Mouse (Mus musculus) CH12.LX (cell line): Measurements from ENCODE around the gene G6pc. TPM values are rescaled to one million over a fixed set of nuclear protein-coding genes. Genes with fewer than 3 reads are reported as not detected.

Source experiments
- DNase-seq: peaks from one replicate; pipeline ENCODE4 v3.0.0-alpha.2; 2013; ENCODE audit errors: extremely low read depth
- H3K27ac ChIP-seq: 2 replicates; pipeline ENCODE4 v1.5.1; 2012; ENCODE audit warnings: low read depth, mild to moderate bottlenecking, control low read depth, moderate library complexity; ENCODE audit not compliant: insufficient read depth
- H3K27me3 ChIP-seq: replicated peaks from 2 replicates; pipeline ENCODE3; 2012; ENCODE audit warnings: inconsistent platforms
- H3K36me3 ChIP-seq, 2 experiments: replicated peaks in 1 of 2; 2 replicates each; pipeline versions ENCODE3 to v1.6.1; 2012; ENCODE audit warnings: inconsistent platforms in 1 of 2, low read length in 1 of 2, mild to moderate bottlenecking in 1 of 2, mixed read lengths in 1 of 2, moderate library complexity in 1 of 2; ENCODE audit not compliant: control insufficient read depth in 1 of 2, insufficient read depth in 1 of 2
- H3K4me1 ChIP-seq, 2 experiments: 2 replicates each; pipeline ENCODE4 v1.6.1; 2012; ENCODE audit warnings: inconsistent platforms in 1 of 2, moderate library complexity in 1 of 2; ENCODE audit not compliant: insufficient read depth in 2 of 2, control insufficient read depth in 1 of 2
- H3K4me2 ChIP-seq: 2 replicates; pipeline ENCODE4 v1.6.1; 2012; ENCODE audit warnings: low read depth, mild to moderate bottlenecking, control low read depth; ENCODE audit not compliant: poor library complexity, insufficient read depth, severe bottlenecking
- H3K4me3 ChIP-seq, 3 experiments: fragments of 150-350 bp in 1 of 3; sonication (generic) in 1 of 3; replicated peaks in 1 of 3; 2 replicates each; pipeline versions ENCODE3 to v1.5.1; 2011 to 2012; ENCODE audit warnings: low read depth in 2 of 3, low read length in 2 of 3, mild to moderate bottlenecking in 2 of 3, moderate library complexity in 2 of 3, control low read depth in 1 of 3, improper control_type of control experiment in 1 of 3, inconsistent platforms in 1 of 3, mixed read lengths in 1 of 3; ENCODE audit not compliant: poor library complexity in 1 of 3
- H3K79me2 ChIP-seq: replicated peaks from 2 replicates; pipeline ENCODE4 v1.6.1; 2012; ENCODE audit warnings: mild to moderate bottlenecking, moderate library complexity; ENCODE audit not compliant: control insufficient read depth, poor library complexity, insufficient read depth, severe bottlenecking; ENCODE audit errors: extremely low read depth
- H3K9ac ChIP-seq: 2 replicates; pipeline ENCODE4 v1.6.1; 2012; ENCODE audit warnings: low read depth, mild to moderate bottlenecking, control low read depth, moderate library complexity; ENCODE audit not compliant: insufficient read depth
- H3K9me3 ChIP-seq: replicated peaks from 2 replicates; pipeline ENCODE3; 2012; ENCODE audit warnings: low read length, inconsistent platforms, mixed read lengths
- BHLHE40 ChIP-seq: IDR thresholded peaks from 2 replicates; pipeline ENCODE4 v1.6.1; 2011; ENCODE audit warnings: mild to moderate bottlenecking, low read depth, low read length, improper control_type of control experiment
- CHD1 ChIP-seq: IDR thresholded peaks from 2 replicates; pipeline ENCODE4 v1.6.1; 2012; ENCODE audit warnings: low read depth, low read length, improper control_type of control experiment, inconsistent platforms
- CHD2 ChIP-seq: IDR thresholded peaks from 2 replicates; pipeline ENCODE4 v1.6.1; 2011; ENCODE audit warnings: low read length, improper control_type of control experiment
- ELF1 ChIP-seq: IDR thresholded peaks from 2 replicates; pipeline ENCODE4 v1.6.1; 2014; ENCODE audit warnings: low read depth, mild to moderate bottlenecking, inconsistent platforms, low read length, improper control_type of control experiment
- EP300 ChIP-seq: IDR thresholded peaks from 2 replicates; pipeline ENCODE4 v1.6.1; 2011; ENCODE audit warnings: low read length, improper control_type of control experiment
- ETS1 ChIP-seq: conservative IDR thresholded peaks from 2 replicates; pipeline ENCODE4 v1.6.1; 2012; ENCODE audit warnings: low read depth, mild to moderate bottlenecking, inconsistent platforms, low read length, improper control_type of control experiment, moderate library complexity
- GABPA ChIP-seq: IDR thresholded peaks from 2 replicates; pipeline ENCODE4 v1.6.1; 2012; ENCODE audit warnings: low read depth, low read length, improper control_type of control experiment, inconsistent platforms; ENCODE audit not compliant: insufficient replicate concordance
- IRF4 ChIP-seq: IDR thresholded peaks from 2 replicates; pipeline ENCODE4 v1.6.1; 2014; ENCODE audit warnings: low read depth, mild to moderate bottlenecking, inconsistent platforms, low read length, improper control_type of control experiment
- JUND ChIP-seq: conservative IDR thresholded peaks from 2 replicates; pipeline ENCODE4 v1.6.1; 2011; ENCODE audit warnings: low read depth, low read length, improper control_type of control experiment
- MAFK ChIP-seq: IDR thresholded peaks from 2 replicates; pipeline ENCODE4 v1.6.1; 2011; ENCODE audit warnings: low read length, improper control_type of control experiment; ENCODE audit not compliant: insufficient replicate concordance
- MAX ChIP-seq: IDR thresholded peaks from 2 replicates; pipeline ENCODE4 v1.6.1; 2011; ENCODE audit warnings: low read length, improper control_type of control experiment
- MEF2A ChIP-seq: IDR thresholded peaks from 2 replicates; pipeline ENCODE4 v1.6.1; 2014; ENCODE audit warnings: low read depth, mild to moderate bottlenecking, inconsistent platforms, low read length, improper control_type of control experiment, borderline replicate concordance
- MXI1 ChIP-seq: IDR thresholded peaks from 2 replicates; pipeline ENCODE4 v1.6.1; 2011; ENCODE audit warnings: mild to moderate bottlenecking, low read depth, low read length, improper control_type of control experiment
- NRF1 ChIP-seq: IDR thresholded peaks from 2 replicates; pipeline ENCODE4 v1.6.1; 2014; ENCODE audit warnings: low read depth, mild to moderate bottlenecking, inconsistent platforms, low read length, improper control_type of control experiment, moderate library complexity
- PAX5 ChIP-seq: IDR thresholded peaks from 2 replicates; pipeline ENCODE4 v1.6.1; 2012; ENCODE audit warnings: low read length, inconsistent platforms, mixed read lengths
- RCOR1 ChIP-seq: conservative IDR thresholded peaks from 2 replicates; pipeline ENCODE4 v1.6.1; 2012; ENCODE audit warnings: low read depth, mild to moderate bottlenecking, inconsistent platforms, low read length, improper control_type of control experiment
- TBP ChIP-seq: conservative IDR thresholded peaks from 2 replicates; pipeline ENCODE4 v1.6.1; 2011; ENCODE audit warnings: low read depth, low read length, improper control_type of control experiment
- TCF12 ChIP-seq: IDR thresholded peaks from 2 replicates; pipeline ENCODE4 v1.6.1; 2014; ENCODE audit warnings: low read depth, mild to moderate bottlenecking, inconsistent platforms, low read length, improper control_type of control experiment
- USF1 ChIP-seq: IDR thresholded peaks from 2 replicates; pipeline ENCODE4 v1.6.1; 2014; ENCODE audit warnings: low read depth, mild to moderate bottlenecking, inconsistent platforms, low read length, improper control_type of control experiment
- USF2 ChIP-seq: conservative IDR thresholded peaks from 2 replicates; pipeline ENCODE4 v1.6.1; 2011; ENCODE audit warnings: low read depth, low read length, improper control_type of control experiment
- ZC3H11A ChIP-seq: IDR thresholded peaks from 2 replicates; pipeline ENCODE4 v1.6.1; 2012; ENCODE audit warnings: low read depth, mild to moderate bottlenecking, inconsistent platforms, low read length, improper control_type of control experiment
- ZMIZ1 ChIP-seq: IDR thresholded peaks from 2 replicates; pipeline ENCODE4 v1.6.1; 2012; ENCODE audit warnings: low read depth, mild to moderate bottlenecking, inconsistent platforms, low read length, improper control_type of control experiment
- dilution Hi-C: fragments of 300-500 bp; cut with MboI; formaldehyde crosslinking; loops from 2 replicates; pipeline ENCODE4 v1.14.3; 2020; ENCODE audit warnings: low sequenced_read_pairs; ENCODE audit not compliant: extremely low pct_unique_long_range_greater_than_20kb, extremely low pct_ligation_motif_present
- in situ Hi-C: fragments of 300-500 bp; cut with MboI; formaldehyde crosslinking; loops from 3 replicates; pipeline ENCODE4 v1.14.3; 2019; ENCODE audit warnings: low sequenced_read_pairs, low pct_ligation_motif_present, low pct_unique_long_range_greater_than_20kb, mixed read lengths
- polyA plus RNA-seq: library from polyadenylated mRNA; unstranded; fragments of >175 nt; gene quantifications from 2 replicates; pipeline ENCODE4 v1.2.1, GENCODE M21; 2012; ENCODE audit warnings: low read depth; ENCODE audit not compliant: insufficient read length
- total RNA-seq, 2 experiments: library from RNA; depleted of rRNA; stranded (reverse); fragments of 300-350 nt in 1 of 2; fragments of >200 nt in 1 of 2; gene quantifications; 2 replicates each; pipeline ENCODE4 v1.2.3; 2012 to 2014

The G6pc gene
- total and polyA plus RNA-seq, 3 experiments = 0.08 TPM; not detected in 2

DNA sequence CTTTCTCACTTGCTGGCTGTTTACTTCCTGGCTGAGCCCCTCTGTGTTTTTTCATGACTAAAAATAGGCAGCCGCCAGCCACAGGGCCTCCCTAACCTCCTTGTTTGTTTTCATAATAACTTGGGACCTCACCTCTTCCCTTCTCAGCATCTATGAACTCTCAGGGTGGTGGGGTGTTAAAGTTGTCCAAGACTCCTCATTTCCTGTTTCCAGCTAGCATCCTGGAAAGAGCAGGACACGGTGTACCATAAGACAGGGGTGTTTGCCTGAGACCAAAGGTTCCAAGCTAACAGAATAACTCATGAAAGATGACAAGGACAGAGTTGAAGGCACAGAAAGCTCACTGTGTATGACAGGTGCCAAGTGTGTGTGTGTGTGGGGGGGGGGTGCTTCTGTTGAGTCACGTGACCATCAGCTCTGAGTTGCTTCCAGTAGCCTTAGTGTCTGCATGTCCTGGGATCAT is 6.7 kb upstream of the G6pc start (continued):
- TF ChIP-seq JUND = no peak

DNA sequence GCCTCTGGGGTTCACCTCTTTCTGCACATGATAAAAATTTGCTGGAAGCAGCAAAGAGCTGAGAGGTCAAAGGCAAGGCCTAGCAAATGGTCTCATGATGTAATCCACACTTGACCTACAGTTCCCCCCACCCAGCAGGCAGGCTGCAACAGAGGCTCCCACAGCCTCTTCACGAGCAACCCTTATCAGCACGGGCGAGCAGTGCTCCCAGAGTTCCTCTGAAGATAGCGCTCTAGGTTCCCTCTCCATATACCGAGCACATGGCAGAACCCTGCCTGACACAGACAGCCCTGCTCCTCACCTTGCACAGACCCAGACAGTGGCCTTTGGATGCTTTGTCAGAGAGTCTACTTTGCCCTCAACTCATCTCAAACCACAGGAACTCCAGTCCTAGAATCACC is 2.8 kb upstream of the G6pc start:
- TF ChIP-seq TCF12 (no peak), IRF4 (no peak), USF1 (no peak), ZMIZ1 (no peak)

DNA sequence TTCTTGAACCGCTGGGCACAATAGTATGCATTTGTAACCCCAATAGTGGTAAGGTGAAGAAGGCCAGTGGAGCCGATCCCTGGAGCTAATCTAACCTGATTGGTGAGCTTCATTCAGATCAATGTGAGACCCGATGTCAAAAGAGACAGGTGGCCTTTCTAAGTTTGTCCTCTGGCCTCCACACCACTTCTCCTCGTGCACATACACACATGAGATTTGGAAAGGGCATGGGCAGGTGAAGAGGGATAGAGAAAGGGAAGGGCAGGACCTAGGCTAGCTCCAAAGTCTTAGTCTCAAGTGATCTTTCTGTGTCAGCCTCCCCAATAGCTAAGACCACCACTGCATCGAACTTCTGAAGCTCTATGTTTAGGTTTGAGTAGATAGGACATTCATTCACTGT is 2.8 kb downstream of the G6pc start:
- no peak overlapping the region for H3K9ac ChIP-seq
- H3K4me1 ChIP-seq = peaks cover 9 to 14% of the 10 kb centered on the region in 2 experiments
- H3K27me3 ChIP-seq = no peaks in the 10 kb centered on the region
- TF ChIP-seq TCF12 (no peak), GABPA (no peak), JUND (no peak), TBP (no peak)
- no peaks in the 10 kb centered on the region for H3K9me3 ChIP-seq
- H3K36me3 ChIP-seq = no peaks in the 10 kb centered on the region
- H3K4me2 ChIP-seq = no peak overlapping the region
- no peak overlapping the region for H3K27ac ChIP-seq
- no peak overlapping the region for H3K4me3 ChIP-seq
- DNase-seq = no peak
- dilution Hi-C loops = no loop called here
- in situ Hi-C loops = no loop called here
- H3K79me2 ChIP-seq = no peaks in the 10 kb centered on the region

More for the DNA sequence above, 2.8 kb upstream of the G6pc start:
- Histone ChIP-seq H3K4me2 (no peak overlapping the region), H3K9me3 (no peaks in the 10 kb centered on the region), H3K9ac (no peak overlapping the region), H3K36me3 (no peaks in the 10 kb centered on the region), H3K4me3 (no peak overlapping the region), H3K79me2 (no peaks in the 10 kb centered on the region), H3K27ac (no peak overlapping the region), H3K27me3 (no peaks in the 10 kb centered on the region), H3K4me1 (peaks cover 4 to 14% of the 10 kb centered on the region in 2 experiments; a peak in 3 of 4 replicates)
- dilution Hi-C loops = no loop called here
- in situ Hi-C loops = no loop called here
- DNase-seq = no peak

DNA sequence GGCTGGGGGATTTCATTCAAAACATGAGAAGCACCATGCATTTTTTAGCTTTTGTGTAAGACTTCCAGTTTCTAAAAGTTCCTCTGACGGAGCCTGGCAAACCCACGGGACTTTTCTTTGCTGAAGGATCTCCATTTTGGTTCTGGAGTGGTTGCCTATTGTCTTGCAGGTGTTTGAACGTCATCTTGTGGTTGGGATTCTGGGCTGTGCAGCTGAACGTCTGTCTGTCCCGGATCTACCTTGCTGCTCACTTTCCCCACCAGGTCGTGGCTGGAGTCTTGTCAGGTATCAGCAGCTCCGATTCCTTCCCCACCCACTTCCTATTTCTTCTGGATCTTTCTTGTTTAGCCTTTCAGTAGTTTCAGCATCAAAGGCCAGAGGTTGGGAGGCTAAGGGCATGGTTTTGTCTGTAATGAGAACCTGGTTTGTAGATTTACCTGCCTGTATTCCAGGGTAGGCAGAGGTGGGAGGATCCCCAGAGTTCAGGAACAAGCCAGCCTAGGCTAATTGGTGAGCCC is 7.1 kb downstream of the G6pc start:
- in situ Hi-C loops = no loop called here
- TF ChIP-seq ELF1 = peak; percentile 50
- 0 out of 2 replicates have a peak, but pooled peaks have one; percentile 26 for TF ChIP-seq CHD2
- TF ChIP-seq MEF2A = peak; percentile 70; the same call in 1 of the 2 replicates
- TF ChIP-seq EP300 = peak; percentile 40; the same call in 1 of the 2 replicates
- TF ChIP-seq ZC3H11A = no peak
- TF ChIP-seq ETS1 = peak; percentile 47
- TF ChIP-seq MAX = 0 out of 2 replicates have a peak, but pooled peaks have one; percentile 18
- no peak for TF ChIP-seq PAX5
- peak; percentile 74; the same call in 1 of the 2 replicates for TF ChIP-seq TCF12
- TF ChIP-seq NRF1 = no peak
- TF ChIP-seq USF2 = no peak
- TF ChIP-seq BHLHE40 = 0 out of 2 replicates have a peak, but pooled peaks have one; percentile 41
- peak; percentile 70; the same call in 1 of the 2 replicates for TF ChIP-seq RCOR1
- no peak; the same call in 1 of the 2 replicates for TF ChIP-seq MAFK
- 0 out of 2 replicates have a peak, but pooled peaks have one; percentile 42 for TF ChIP-seq CHD1
- TF ChIP-seq MXI1 = peak; percentile 51; the same call in 1 of the 2 replicates

More for the DNA sequence above, 7.1 kb downstream of the G6pc start:
- DNase-seq = peak; percentile 34
- H3K4me1 ChIP-seq = peaks cover 15 to 27% of the 10 kb centered on the region in 2 experiments
- 0 out of 2 replicates have a peak overlapping the region, but pooled peaks have one; percentile 29 for H3K9ac ChIP-seq
- no peaks in the 10 kb centered on the region for H3K36me3 ChIP-seq
- no peak overlapping the region for H3K27ac ChIP-seq
- no peaks in the 10 kb centered on the region for H3K79me2 ChIP-seq
- dilution Hi-C loops = no loop called here
- no peak overlapping the region for H3K4me3 ChIP-seq
- peak overlapping the region; percentile 53 for H3K4me2 ChIP-seq
- H3K9me3 ChIP-seq = no peaks in the 10 kb centered on the region
- no peaks in the 10 kb centered on the region for H3K27me3 ChIP-seq
